Mouse (Mus musculus): ENCODE results near the gene Cmip.
A peak's percentile ranks its signal among the peaks of the same experiment; 100 is the strongest.

The Cmip gene

DNA sequence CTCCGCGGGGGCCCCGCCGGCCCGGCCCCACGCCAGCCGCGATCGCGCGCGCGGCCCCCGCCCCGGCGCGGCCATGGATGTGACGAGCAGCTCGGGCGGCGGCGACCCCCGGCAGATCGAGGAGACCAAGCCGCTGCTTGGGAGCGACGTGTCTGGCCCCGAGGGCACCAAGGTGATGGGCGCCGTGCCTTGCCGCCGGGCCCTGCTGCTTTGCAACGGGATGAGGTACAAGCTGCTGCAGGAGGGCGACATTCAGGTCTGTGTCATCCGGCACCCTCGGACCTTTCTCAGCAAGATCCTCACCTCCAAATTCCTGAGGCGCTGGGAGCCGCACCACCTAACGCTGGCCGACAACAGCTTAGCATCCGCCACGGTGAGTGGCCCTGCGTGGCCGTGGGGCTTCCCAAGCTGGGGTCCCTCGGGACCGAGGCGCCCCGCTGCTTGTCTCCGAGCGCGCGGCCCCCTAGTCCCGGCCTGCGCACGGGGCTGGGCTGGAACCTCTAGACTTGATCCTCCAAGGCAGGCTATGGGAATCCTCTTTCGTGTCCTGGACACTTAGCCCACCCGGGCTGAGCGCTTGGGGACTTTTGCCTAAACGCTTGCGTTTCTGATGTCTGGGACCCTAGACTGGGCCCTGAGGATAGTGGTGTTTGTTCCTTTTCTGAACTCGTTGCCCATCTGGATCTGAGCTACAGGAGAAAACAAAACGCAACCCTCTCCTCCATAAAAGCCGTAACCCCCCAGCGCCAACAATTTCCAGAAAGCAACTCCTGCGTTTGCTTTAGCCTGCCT lies at the start of gene Cmip:
Gene Cmip, plus strand, starts transcription at position 36 of the 792 bp plus-strand sequence.
- no peak for TF ChIP-seq GATA4 (IDR thresholded peaks at IDR 0.05; ENCODE audit: insufficient replicate concordance, low read length)

DNA sequence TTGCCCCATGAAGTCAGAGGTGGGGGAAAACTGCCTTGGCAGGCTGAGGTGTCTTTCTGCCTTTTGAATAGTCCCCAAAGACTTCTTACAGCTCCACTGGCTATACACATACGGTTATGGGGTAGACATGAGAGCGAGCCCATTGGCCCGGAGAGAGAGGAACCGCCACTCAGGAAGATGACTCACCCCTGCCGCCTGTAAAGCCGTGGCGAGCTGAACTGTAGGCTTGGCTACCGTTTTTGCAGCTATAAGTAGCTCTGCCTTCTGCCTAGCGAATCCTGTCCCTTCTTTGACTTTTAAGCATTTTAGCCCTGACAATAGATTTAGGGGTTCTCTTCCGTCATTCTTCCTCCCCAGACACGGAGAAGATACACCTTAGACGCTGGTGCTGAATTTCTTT lies 47.7 kb upstream of the Cmip start:
- no peak for TF ChIP-seq GATA4 (IDR thresholded peaks at IDR 0.05; ENCODE audit: insufficient replicate concordance, low read length)

DNA sequence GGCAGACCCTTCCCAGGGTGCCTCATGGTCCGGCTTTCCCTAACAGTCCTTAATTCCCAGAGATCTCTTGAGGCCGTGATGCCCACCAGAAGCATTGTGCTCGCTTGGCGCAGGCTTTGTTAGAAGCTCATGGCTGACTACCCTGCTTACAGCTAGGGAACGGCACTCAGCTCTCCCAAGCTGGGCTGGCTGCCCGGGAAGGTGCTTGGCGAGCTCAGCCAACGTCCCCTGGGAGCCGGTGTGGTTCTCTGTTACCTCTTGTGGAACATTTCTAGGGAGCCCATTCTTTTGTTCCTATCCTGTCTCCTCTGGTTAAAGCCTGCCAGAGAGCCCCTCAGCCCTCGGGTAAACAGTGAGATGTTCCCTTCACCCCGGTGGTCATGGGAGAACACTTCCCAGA lies 44.8 kb upstream of the Cmip start:
- TF ChIP-seq GATA4 (IDR thresholded peaks at IDR 0.05; ENCODE audit: insufficient replicate concordance, low read length), result no peak

DNA sequence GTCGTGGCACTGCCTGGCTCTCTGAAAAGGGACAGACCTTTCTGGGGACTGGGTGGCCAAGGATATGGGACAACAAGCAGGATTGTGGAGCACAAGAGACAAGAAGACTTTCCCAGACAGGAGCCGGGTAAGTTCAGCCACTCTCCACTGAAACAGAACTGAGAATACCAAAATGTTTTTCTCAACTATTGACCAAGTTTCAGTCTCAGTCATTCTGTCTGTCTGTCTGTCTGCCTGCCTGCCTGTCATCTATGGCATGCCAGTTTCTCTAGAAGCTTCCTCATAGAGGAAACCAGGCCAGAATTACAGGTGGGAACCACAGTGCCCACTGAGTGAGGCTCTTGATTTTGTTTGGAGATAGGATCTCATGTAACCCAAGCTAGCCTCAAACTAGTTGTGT lies 39.1 kb upstream of the Cmip start:
- no peak for TF ChIP-seq GATA4 (IDR thresholded peaks at IDR 0.05; ENCODE audit: insufficient replicate concordance, low read length)

DNA sequence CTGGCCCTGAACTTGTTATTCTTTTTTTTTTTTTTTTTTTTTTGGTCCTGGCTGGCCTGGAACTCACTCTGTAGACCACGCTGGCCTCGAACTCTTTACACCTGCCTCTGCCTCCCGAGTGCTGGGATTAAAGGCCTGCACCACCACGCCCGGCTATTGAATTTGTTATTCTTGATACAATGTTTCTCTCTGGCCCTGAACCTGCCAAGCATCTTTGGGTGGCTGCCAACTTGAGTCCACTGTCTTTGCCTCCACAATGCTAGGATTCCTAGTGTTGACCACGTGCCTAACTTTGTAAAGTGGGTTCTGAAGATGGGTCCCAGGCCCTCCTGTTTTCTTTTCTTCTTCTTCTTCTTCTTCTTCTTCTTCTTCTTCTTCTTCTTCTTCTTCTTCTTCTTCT lies 34.5 kb upstream of the Cmip start:
- no peak for TF ChIP-seq GATA4 (IDR thresholded peaks at IDR 0.05; ENCODE audit: insufficient replicate concordance, low read length)

DNA sequence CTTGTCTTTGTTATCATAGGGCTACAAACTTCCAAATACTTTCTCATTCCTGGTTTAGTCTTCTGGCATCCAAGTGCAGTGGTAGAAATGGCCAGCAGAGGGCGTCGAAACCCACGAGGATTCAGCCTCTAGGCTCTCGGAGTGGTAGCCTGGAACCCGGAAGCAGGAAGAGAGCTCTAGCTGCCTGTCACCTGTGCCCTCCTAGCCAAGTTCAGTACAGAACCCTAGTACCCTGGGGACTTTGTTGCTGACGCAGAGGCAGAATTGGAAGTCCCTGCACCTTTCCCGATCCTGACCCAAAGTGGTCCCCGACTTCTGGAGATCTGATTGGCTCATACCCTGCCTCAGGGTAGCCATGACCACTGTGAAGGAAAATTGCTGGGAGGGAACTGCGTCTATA lies 32.2 kb upstream of the Cmip start:
- 0 out of 2 replicates have a peak, but pooled peaks have one; percentile 3 for TF ChIP-seq GATA4 (IDR thresholded peaks at IDR 0.05; ENCODE audit: insufficient replicate concordance, low read length)

DNA sequence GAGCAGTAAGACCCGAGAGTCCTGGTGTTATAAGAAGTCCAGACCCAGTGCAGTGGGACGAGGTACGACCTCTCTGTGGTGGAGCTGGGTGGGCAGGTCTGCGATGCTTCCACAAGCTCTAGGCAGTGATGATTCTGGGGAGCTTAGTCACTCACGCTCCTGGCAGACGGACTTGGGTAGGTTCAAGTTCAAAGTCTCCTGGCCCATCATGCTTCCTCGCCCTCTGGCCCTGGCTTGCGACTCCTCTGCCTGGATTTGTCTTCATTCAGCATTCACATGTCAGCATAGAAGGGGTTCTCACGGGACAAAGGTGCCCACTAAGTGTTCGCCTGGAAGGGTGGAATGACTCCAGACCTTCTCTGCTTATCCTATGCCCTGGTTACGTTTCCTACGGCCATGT lies 30.6 kb upstream of the Cmip start:
- TF ChIP-seq GATA4 (IDR thresholded peaks at IDR 0.05; ENCODE audit: insufficient replicate concordance, low read length), result no peak

DNA sequence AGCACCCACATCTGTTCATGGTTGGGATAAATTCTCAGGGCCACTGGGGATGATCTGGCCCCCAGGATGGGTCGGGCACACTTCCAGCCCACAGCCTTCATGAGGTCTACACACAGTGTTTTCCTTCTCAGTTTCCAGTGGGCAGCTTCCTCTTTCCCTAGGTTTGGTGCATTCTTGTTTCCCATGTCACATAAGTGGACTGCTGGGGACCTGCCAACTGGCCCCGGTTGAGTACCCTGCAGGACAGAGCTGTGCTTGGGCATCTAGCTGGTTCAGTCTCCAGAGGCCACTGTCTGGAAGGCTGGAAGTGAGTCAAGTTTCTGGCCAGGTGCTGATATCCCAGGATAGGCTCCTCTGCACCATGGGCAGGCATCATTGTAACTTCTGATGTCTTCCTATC lies 29.5 kb upstream of the Cmip start:
- no peak for TF ChIP-seq GATA4 (IDR thresholded peaks at IDR 0.05; ENCODE audit: insufficient replicate concordance, low read length)

DNA sequence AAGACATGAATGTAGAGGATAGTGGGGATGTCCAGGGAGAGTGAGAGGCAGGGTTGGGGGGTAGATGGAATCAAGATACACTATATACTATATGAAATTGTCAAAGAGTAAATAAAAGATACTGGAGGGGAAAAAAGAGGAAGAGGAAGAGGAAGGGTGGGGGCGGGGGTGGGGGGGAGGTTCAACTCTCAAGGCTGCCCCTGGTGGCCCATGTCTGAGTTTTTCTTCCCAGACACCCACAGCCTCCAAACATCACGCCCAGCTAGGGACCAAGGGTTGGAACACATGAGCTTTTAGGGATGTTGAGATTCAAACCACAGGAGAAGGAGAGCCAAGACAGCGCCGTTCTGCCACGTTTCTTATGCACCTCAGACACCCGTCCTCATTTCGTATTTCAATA lies 23.7 kb upstream of the Cmip start:
- no peak for TF ChIP-seq GATA4 (IDR thresholded peaks at IDR 0.05; ENCODE audit: insufficient replicate concordance, low read length)

DNA sequence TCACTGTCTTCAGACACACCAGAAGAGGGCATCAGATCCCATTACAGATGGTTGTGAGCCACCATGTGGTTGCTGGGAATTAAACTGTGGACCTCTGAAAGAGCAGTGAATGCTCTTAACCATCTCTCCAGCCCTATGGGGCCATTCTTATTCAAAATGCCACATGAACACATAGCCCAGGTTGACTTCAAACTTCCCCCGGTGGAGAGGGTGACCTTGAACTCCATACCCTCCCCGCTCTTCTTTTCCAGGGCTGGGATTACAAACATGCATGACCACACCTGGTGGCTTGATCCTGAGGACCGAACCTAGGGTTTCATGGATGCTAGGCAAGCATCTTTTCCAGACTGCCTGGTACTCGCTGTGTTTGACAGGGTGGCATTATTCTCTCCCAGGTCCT lies 20.3 kb upstream of the Cmip start:
- TF ChIP-seq GATA4 (IDR thresholded peaks at IDR 0.05; ENCODE audit: insufficient replicate concordance, low read length), result no peak

DNA sequence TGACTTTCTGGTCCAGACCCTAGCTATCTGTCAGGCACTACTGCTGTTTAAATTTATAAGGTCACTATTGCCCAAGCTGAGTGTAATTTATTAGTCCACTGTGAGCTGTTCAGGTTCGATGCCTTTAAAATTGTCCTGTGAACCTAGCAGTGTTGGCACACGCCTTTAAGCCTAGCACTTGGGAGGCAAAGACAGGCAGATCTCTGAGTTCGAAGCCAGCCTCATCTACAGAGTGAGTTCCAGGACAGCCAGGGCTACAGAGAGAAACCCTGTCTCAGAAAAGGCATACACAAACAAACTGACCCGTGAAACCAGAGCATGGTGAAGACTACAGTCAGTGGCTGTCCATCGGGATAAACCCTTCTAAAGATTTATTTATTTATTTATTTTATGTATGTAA lies 16.5 kb upstream of the Cmip start:
- TF ChIP-seq GATA4 (IDR thresholded peaks at IDR 0.05; ENCODE audit: insufficient replicate concordance, low read length), result no peak

DNA sequence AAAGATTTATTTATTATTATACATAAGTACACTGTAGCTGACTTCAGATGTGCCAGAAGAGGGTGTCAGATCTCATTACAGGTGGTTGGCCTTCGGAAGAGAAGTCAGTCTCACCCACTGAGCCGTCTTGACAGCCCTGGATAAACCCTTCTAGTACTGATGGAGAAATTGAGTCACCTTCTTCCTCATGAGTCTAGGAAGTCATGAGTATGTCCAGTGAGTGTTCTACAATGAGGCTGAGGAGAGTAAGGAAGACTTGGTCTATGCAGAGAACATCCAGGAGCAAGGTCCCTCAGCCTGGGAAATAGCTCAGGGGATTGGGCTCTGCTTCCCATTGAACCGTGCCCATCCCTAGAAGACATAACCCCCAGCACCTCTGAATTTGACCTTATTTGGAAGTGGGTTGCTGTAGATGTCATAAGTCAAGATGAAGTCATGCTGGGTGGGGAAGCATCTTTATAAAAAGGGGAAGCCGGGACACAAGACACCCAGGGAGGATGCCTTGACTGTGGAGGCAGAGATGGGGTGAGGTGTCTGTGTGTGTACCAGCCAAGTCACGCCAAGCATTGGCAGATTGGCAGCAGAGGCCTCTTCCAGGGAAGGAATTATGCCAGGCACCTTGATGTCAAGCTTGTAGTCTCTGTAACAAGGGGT lies 15.9 kb upstream of the Cmip start:
- TF ChIP-seq GATA4 (IDR thresholded peaks at IDR 0.05; ENCODE audit: insufficient replicate concordance, low read length), result no peak

DNA sequence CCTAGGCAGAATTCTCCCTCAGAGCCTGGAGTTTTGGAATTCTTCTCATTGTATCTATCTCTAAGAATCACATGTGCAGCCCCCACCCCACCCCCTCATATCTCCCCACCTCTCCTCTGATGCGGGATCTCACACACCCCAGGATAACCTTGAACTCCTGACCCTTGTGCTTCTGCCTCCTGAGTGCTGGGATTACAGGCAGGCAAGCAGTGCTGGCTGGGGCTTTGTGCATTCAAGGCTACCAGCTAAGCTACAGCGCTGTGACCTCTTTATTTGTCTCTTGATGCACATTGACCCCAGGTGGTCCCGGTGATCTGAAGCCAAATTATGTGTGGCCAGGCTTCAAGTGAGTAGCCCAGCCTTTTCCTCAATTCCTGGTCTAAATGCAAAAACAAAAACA lies 15.0 kb upstream of the Cmip start:
- no peak for TF ChIP-seq GATA4 (IDR thresholded peaks at IDR 0.05; ENCODE audit: insufficient replicate concordance, low read length)

DNA sequence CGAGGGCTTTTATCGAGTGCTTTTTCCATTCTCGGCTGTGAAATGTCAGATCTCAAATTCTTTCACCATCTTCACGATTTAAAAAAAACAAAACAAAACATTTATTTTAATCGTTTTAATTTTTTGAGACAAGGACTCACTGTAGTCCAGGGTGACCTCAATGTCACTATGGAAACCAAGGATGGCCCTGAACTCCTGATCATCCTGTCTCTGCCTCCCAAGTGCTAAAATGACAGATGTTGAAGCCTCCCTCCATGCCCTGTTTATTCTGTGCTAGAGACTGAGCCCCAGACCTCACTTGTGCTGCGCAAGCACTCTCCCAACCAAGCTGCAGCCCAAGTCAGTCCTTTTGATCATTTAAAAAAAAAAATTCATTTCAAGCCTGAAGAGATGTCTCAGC lies 14.6 kb upstream of the Cmip start:
- no peak for TF ChIP-seq GATA4 (IDR thresholded peaks at IDR 0.05; ENCODE audit: insufficient replicate concordance, low read length)

DNA sequence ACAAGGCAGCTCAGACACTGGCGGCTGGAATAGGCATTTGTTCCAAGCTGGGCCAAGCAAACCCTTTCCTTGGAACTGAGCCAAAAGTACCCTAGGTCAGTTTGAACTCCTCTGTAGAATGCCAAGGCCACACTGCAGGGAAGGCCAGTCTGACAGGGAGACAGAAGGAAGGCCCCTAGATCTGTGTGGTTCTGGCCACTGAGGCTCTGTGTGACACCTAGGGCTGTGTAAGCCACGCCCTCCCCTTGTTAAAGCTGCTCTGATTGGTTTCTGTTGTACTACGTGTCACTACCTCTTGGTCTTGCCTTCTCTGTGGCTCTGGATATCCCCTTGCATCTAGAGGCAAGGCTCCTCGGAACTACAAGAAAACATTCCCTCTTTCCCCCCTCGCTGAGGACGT lies 12.3 kb upstream of the Cmip start:
- TF ChIP-seq GATA4 (IDR thresholded peaks at IDR 0.05; ENCODE audit: insufficient replicate concordance, low read length), result no peak

DNA sequence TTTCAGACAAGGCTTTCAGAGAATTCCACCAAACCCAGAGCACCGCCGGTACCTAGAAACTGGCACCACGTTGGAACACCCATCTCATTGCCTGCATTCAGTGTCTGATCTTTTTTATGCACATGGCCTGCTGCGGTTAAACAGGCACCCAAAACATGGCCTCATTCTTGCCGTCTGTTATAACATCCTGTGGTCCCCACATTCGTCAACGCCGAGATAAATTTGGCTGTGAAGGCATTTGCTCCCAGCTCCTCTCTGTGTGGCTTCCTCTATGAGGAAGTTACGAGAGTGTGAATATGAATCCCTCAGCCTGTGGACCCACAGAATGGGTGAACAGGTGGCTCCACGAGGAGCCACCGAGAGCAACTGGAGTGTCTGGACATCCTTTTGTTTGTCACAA lies 8.5 kb upstream of the Cmip start:
- TF ChIP-seq GATA4 (IDR thresholded peaks at IDR 0.05; ENCODE audit: insufficient replicate concordance, low read length), result no peak
